12 mouse cellular contexts compared by ENCODE assay signal in genomic region chr13:3712088-3712487, GRCm38 (mm10).
DNase-seq lines count a peak whose midpoint lies in the region; ATAC-seq and TF ChIP-seq lines count a peak whose summit lies in the region.
"Had no signal": no experiment of that assay in that cellular context is flagged by ENCODE, and none has a peak within 500 bp of the region (broad histone marks: within the 10 kb centered on the region; RNA-seq: fewer than 3 reads in every experiment).

No protein-coding gene starts in this region.

- peak overlapping the region; percentile 28; the same call in 1 of the 2 replicates for H3K4me3 ChIP-seq in forebrain, embryonic 15.5 days
- no peak overlapping the region for H3K4me3 ChIP-seq in limb, embryonic 11.5 days (ENCODE audit: low read depth, low read length)
- no peak overlapping the region for H3K4me3 ChIP-seq in midbrain, postnatal 0 days (ENCODE audit: low read depth, low read length)
- H3K4me3 ChIP-seq: heart, embryonic 15.5 days had no signal

- H3K9ac ChIP-seq in forebrain, embryonic 15.5 days (replicated peaks) = no peak overlapping the region
- H3K9ac ChIP-seq in limb, embryonic 11.5 days (ENCODE audit: low read length) = no peak overlapping the region
- H3K9ac ChIP-seq in midbrain, postnatal 0 days (replicated peaks; ENCODE audit: low read length, poor library complexity, severe bottlenecking) = no peak overlapping the region
- H3K9ac ChIP-seq: heart, embryonic 15.5 days had no signal

- TF ChIP-seq CTCF in midbrain, postnatal 0 days (IDR thresholded peaks at IDR 0.05) = no peak

- H3K36me3 ChIP-seq in forebrain, embryonic 15.5 days = no peaks in the 10 kb centered on the region
- H3K36me3 ChIP-seq in limb, embryonic 11.5 days (ENCODE audit: control insufficient read depth, insufficient read depth, low read length) = no peaks in the 10 kb centered on the region
- H3K36me3 ChIP-seq in midbrain, postnatal 0 days (ENCODE audit: insufficient read depth, low read length) = no peaks in the 10 kb centered on the region
- H3K36me3 ChIP-seq: heart, embryonic 15.5 days had no signal

- no peak overlapping the region for H3K27ac ChIP-seq in forebrain, embryonic 15.5 days (replicated peaks)
- H3K27ac ChIP-seq in limb, embryonic 11.5 days (replicated peaks; ENCODE audit: low read depth, low read length) = peak overlapping the region; percentile 49; the same call in 1 of the 2 replicates
- no peak overlapping the region for H3K27ac ChIP-seq in midbrain, postnatal 0 days (ENCODE audit: low read depth, low read length)
- H3K27ac ChIP-seq: heart, embryonic 15.5 days had no signal

- ATAC-seq in forebrain, embryonic 15.5 days (replicated peaks) = no peak; the same call in none of the 2 replicates
- ATAC-seq in limb, embryonic 11.5 days (ENCODE audit: insufficient number of reproducible peaks, low FRiP score, low TSS enrichment, low read depth) = no peak
- ATAC-seq in midbrain, postnatal 0 days (ENCODE audit: low FRiP score) = no peak

- H3K4me1 ChIP-seq in forebrain, embryonic 15.5 days = peaks cover 8% of the 10 kb centered on the region
- peaks cover 22% of the 10 kb centered on the region for H3K4me1 ChIP-seq in limb, embryonic 11.5 days (ENCODE audit: control insufficient read depth, insufficient read depth, low read length)
- H3K4me1 ChIP-seq in midbrain, postnatal 0 days (ENCODE audit: insufficient read depth, low read length) = peaks cover 4% of the 10 kb centered on the region; the same call in 1 of the 2 replicates

- H3K4me2 ChIP-seq in forebrain, embryonic 15.5 days (replicated peaks) = peak overlapping the region; percentile 45
- no peak overlapping the region for H3K4me2 ChIP-seq in limb, embryonic 11.5 days (ENCODE audit: low read depth, severe bottlenecking)
- peak overlapping the region; percentile 37; the same call in 1 of the 2 replicates for H3K4me2 ChIP-seq in midbrain, postnatal 0 days (ENCODE audit: low read depth, low read length, poor library complexity, severe bottlenecking)
- H3K4me2 ChIP-seq: heart, embryonic 15.5 days had no signal

- DNase-seq in embryo, embryonic 10 days (ENCODE audit: low spot score) = peak; percentile 22
- no peak for DNase-seq in embryo, embryonic 10.5 days (ENCODE audit: low spot score)
- DNase-seq in limb, embryonic 11.5 days (ENCODE audit: low spot score) = no peak
- no peak for DNase-seq in midbrain, postnatal 0 days (ENCODE audit: low spot score)
- no peak for DNase-seq in spleen, postnatal 36 days (ENCODE audit: low spot score in 2 of 2)
- DNase-seq in right cerebral cortex, postnatal 25 days = no peak
- no peak for DNase-seq in gastrocnemius, adult 8-10 months (ENCODE audit: low spot score in 2 of 2)
- DNase-seq: cerebellum, adult 8-10 months; kidney, adult 18-20 months; thymus, adult 2 months had no signal

- no peaks in the 10 kb centered on the region for H3K27me3 ChIP-seq in forebrain, embryonic 15.5 days
- H3K27me3 ChIP-seq in limb, embryonic 11.5 days (ENCODE audit: control insufficient read depth, insufficient read depth, low read length) = no peaks in the 10 kb centered on the region
- H3K27me3 ChIP-seq in midbrain, postnatal 0 days (ENCODE audit: insufficient read depth, low read length) = no peaks in the 10 kb centered on the region
- H3K27me3 ChIP-seq: heart, embryonic 15.5 days had no signal

- H3K9me3 ChIP-seq in forebrain, embryonic 15.5 days = no peaks in the 10 kb centered on the region
- no peaks in the 10 kb centered on the region for H3K9me3 ChIP-seq in limb, embryonic 11.5 days (ENCODE audit: control insufficient read depth, low read length)
- no peaks in the 10 kb centered on the region for H3K9me3 ChIP-seq in midbrain, postnatal 0 days (ENCODE audit: low read length)
- H3K9me3 ChIP-seq: heart, embryonic 15.5 days had no signal

- 21% methylated on average over 3 of the region's 3 CpGs for WGBS in forebrain, embryonic 15.5 days
- WGBS in limb, embryonic 11.5 days = 21% methylated on average over 3 of the region's 3 CpGs
- WGBS in midbrain, postnatal 0 days = 6% methylated on average over 3 of the region's 3 CpGs
